Mouse (Mus musculus): ENCODE measurements at regions not wholly inside any gene's neighbourhood (a gene's known extent, or its start where the extent isn't known, plus 50 kb on each side); places are given as distances from the start of the nearest gene placed in this dataset.

GRCm38 (mm10) chr6:101948950-101949349 is 571.3 kb upstream of the Pdzrn3 start:
- no peaks in the 10 kb centered on the region for H3K4me1 ChIP-seq (ENCODE audit: control insufficient read depth, insufficient read depth, low read length)
- no peak overlapping the region for H3K4me3 ChIP-seq (replicated peaks; ENCODE audit: insufficient read depth, low read depth, low read length)
- WGBS, result 88% methylated on average over 2 of the region's 2 CpGs
- H3K27ac ChIP-seq (ENCODE audit: insufficient read depth, low read length), result no peak overlapping the region
- no peak for DNase-seq
- no peaks in the 10 kb centered on the region for H3K27me3 ChIP-seq (ENCODE audit: control insufficient read depth, insufficient read depth, low read length)
- TF ChIP-seq CTCF (IDR thresholded peaks at IDR 0.05; ENCODE audit: borderline replicate concordance, insufficient read depth, low read depth, low read length) (no peak), POLR2A (IDR thresholded peaks at IDR 0.05; ENCODE audit: borderline replicate concordance, insufficient read depth, low read length) (no peak)

- DNase-seq, result no peak
- Histone ChIP-seq H3K27me3 (ENCODE audit: control insufficient read depth, insufficient read depth, low read length) (no peaks in the 10 kb centered on the region), H3K27ac (ENCODE audit: insufficient read depth, low read length) (no peak overlapping the region), H3K4me3 (replicated peaks; ENCODE audit: insufficient read depth, low read depth, low read length) (no peak overlapping the region), H3K4me1 (ENCODE audit: control insufficient read depth, insufficient read depth, low read length) (no peaks in the 10 kb centered on the region)
- 76% methylated on average over 3 of the region's 3 CpGs for WGBS
- no peak for TF ChIP-seq CTCF (IDR thresholded peaks at IDR 0.05; ENCODE audit: borderline replicate concordance, insufficient read depth, low read depth, low read length)
- TF ChIP-seq POLR2A (IDR thresholded peaks at IDR 0.05; ENCODE audit: borderline replicate concordance, insufficient read depth, low read length), result no peak
These were observed 562.7 kb upstream of the Pdzrn3 start for GRCm38 (mm10) chr6:101940266-101940866.

- WGBS, result 92% methylated on average over 4 of the region's 4 CpGs
- no peak overlapping the region for H3K27ac ChIP-seq (ENCODE audit: insufficient read depth, low read length)
- H3K27me3 ChIP-seq (ENCODE audit: control insufficient read depth, insufficient read depth, low read length), result no peaks in the 10 kb centered on the region
- no peak for TF ChIP-seq CTCF (IDR thresholded peaks at IDR 0.05; ENCODE audit: borderline replicate concordance, insufficient read depth, low read depth, low read length)
- no peak for TF ChIP-seq POLR2A (IDR thresholded peaks at IDR 0.05; ENCODE audit: borderline replicate concordance, insufficient read depth, low read length)
- H3K4me1 ChIP-seq (ENCODE audit: control insufficient read depth, insufficient read depth, low read length), result no peaks in the 10 kb centered on the region
- DNase-seq, result no peak
- no peak overlapping the region for H3K4me3 ChIP-seq (replicated peaks; ENCODE audit: insufficient read depth, low read depth, low read length)
These were observed 560.8 kb upstream of the Pdzrn3 start for GRCm38 (mm10) chr6:101938393-101938985.

GRCm38 (mm10) chr6:101937467-101938392 is 560.0 kb upstream of the Pdzrn3 start:
- 62% methylated on average over 12 of the region's 12 CpGs for whole genome bisulfite sequencing
- H3K4me3 ChIP-seq (replicated peaks; ENCODE audit: insufficient read depth, low read depth, low read length), result no peak overlapping the region
- H3K4me1 ChIP-seq (ENCODE audit: control insufficient read depth, insufficient read depth, low read length), result no peaks in the 10 kb centered on the region
- TF ChIP-seq CTCF (IDR thresholded peaks at IDR 0.05; ENCODE audit: borderline replicate concordance, insufficient read depth, low read depth, low read length) (no peak), POLR2A (IDR thresholded peaks at IDR 0.05; ENCODE audit: borderline replicate concordance, insufficient read depth, low read length) (no peak)
- H3K27ac ChIP-seq (ENCODE audit: insufficient read depth, low read length), result no peak overlapping the region
- DNase-seq, result no peak
- H3K27me3 ChIP-seq (ENCODE audit: control insufficient read depth, insufficient read depth, low read length), result no peaks in the 10 kb centered on the region

GRCm38 (mm10) chr6:101931768-101932167 is 554.1 kb upstream of the Pdzrn3 start:
- no peaks in the 10 kb centered on the region for H3K27me3 ChIP-seq (ENCODE audit: control insufficient read depth, insufficient read depth, low read length)
- TF ChIP-seq CTCF (IDR thresholded peaks at IDR 0.05; ENCODE audit: borderline replicate concordance, insufficient read depth, low read depth, low read length), result no peak
- TF ChIP-seq POLR2A (IDR thresholded peaks at IDR 0.05; ENCODE audit: borderline replicate concordance, insufficient read depth, low read length), result no peak
- WGBS, result 95% methylated on average over 5 of the region's 5 CpGs

GRCm38 (mm10) chr6:101921686-101922085 is 544.0 kb upstream of the Pdzrn3 start:
- no peak overlapping the region for H3K4me3 ChIP-seq (replicated peaks; ENCODE audit: insufficient read depth, low read depth, low read length)
- H3K4me1 ChIP-seq (ENCODE audit: control insufficient read depth, insufficient read depth, low read length), result no peaks in the 10 kb centered on the region
- H3K27ac ChIP-seq (ENCODE audit: insufficient read depth, low read length), result no peak overlapping the region
- no peak for DNase-seq
- TF ChIP-seq POLR2A (IDR thresholded peaks at IDR 0.05; ENCODE audit: borderline replicate concordance, insufficient read depth, low read length) (no peak), CTCF (IDR thresholded peaks at IDR 0.05; ENCODE audit: borderline replicate concordance, insufficient read depth, low read depth, low read length) (no peak)
- H3K27me3 ChIP-seq (ENCODE audit: control insufficient read depth, insufficient read depth, low read length), result no peaks in the 10 kb centered on the region
- WGBS, result 77% methylated on average over 4 of the region's 4 CpGs

More at GRCm38 (mm10) chr6:101931768-101932167, 554.1 kb upstream of the Pdzrn3 start:
- H3K4me3 ChIP-seq (replicated peaks; ENCODE audit: insufficient read depth, low read depth, low read length), result no peak overlapping the region
- DNase-seq, result no peak
- no peaks in the 10 kb centered on the region for H3K4me1 ChIP-seq (ENCODE audit: control insufficient read depth, insufficient read depth, low read length)
- H3K27ac ChIP-seq (ENCODE audit: insufficient read depth, low read length), result no peak overlapping the region

GRCm38 (mm10) chr6:101921186-101921585 is 543.5 kb upstream of the Pdzrn3 start:
- no peak overlapping the region for H3K4me3 ChIP-seq (replicated peaks; ENCODE audit: insufficient read depth, low read depth, low read length)
- H3K27ac ChIP-seq (ENCODE audit: insufficient read depth, low read length), result no peak overlapping the region
- DNase-seq, result peak in 1 of 2 experiments; percentile 26
- TF ChIP-seq CTCF (IDR thresholded peaks at IDR 0.05; ENCODE audit: borderline replicate concordance, insufficient read depth, low read depth, low read length), result no peak
- no peaks in the 10 kb centered on the region for H3K27me3 ChIP-seq (ENCODE audit: control insufficient read depth, insufficient read depth, low read length)
- H3K4me1 ChIP-seq (ENCODE audit: control insufficient read depth, insufficient read depth, low read length), result no peaks in the 10 kb centered on the region

Data from cerebellum, adult 2 months (tissue).